Mouse (Mus musculus) urinary bladder, adult 18-20 months (tissue): Measurements from ENCODE around the gene Styk1.
"Not testable (repeated sequence)": the region's sequence is repeated elsewhere in the genome, so short reads cannot be mapped to it uniquely, and the experiment has no call there.

Source experiments
- DNase-seq, 2 experiments: peaks; one replicate each; pipeline ENCODE4 v3.0.0; 2022; ENCODE audit warnings: low spot score in 2 of 2, mixed read lengths in 2 of 2

Gene Styk1

GRCm38 (mm10) chr6:131292991-131293788, 60.2 kb downstream of the Styk1 start, which contains the start of gene Magohb:
Magohb (minus strand) TSS chr6:131293244.
- peak; percentile 66 to 88 for DNase-seq

GRCm38 (mm10) chr6:131292276-131292990, 61.0 kb downstream of the Styk1 start:
- DNase-seq = no peak

GRCm38 (mm10) chr6:131290430-131290829, 63.0 kb downstream of the Styk1 start:
- DNase-seq = no peak

- DNase-seq = not testable (repeated sequence)
Measured at GRCm38 (mm10) chr6:131278160-131278559, 75.2 kb downstream of the Styk1 start.

- no peak for DNase-seq
Measured at GRCm38 (mm10) chr6:131276659-131277058, 76.7 kb downstream of the Styk1 start.

- no peak for DNase-seq
Measured at GRCm38 (mm10) chr6:131272311-131272710, 81.1 kb downstream of the Styk1 start.

- DNase-seq = no peak
Measured at GRCm38 (mm10) chr6:131270312-131270711, 83.1 kb downstream of the Styk1 start.

- no peak for DNase-seq
Measured at GRCm38 (mm10) chr6:131269599-131269998, 83.8 kb downstream of the Styk1 start.

- DNase-seq = no peak
Measured at GRCm38 (mm10) chr6:131264175-131264574, 89.2 kb downstream of the Styk1 start.

- DNase-seq = no peak
Measured at GRCm38 (mm10) chr6:131262778-131263177, 90.6 kb downstream of the Styk1 start.

GRCm38 (mm10) chr6:131262009-131262408, 91.4 kb downstream of the Styk1 start:
- DNase-seq = no peak
